Mouse (Mus musculus) gastrocnemius, adult 18-20 months (tissue): Measurements from ENCODE around the gene Dtd1. TPM values are rescaled to one million over a fixed set of nuclear protein-coding genes. Genes with fewer than 3 reads are reported as not detected.

ENCODE experiments used
- DNase-seq: peaks from one replicate; pipeline ENCODE4 v3.0.0; 2021; ENCODE audit warnings: low spot score
- microRNA-seq: library from miRNA; unstranded; fragments of <30 nt; microRNA quantifications from one replicate; pipeline ENCODE4 v1.2.0, GENCODE M21; 2021
- total RNA-seq, 2 experiments: library from RNA; stranded (reverse); gene quantifications; 2 replicates each; pipeline ENCODE4 v1.2.3; 2021

The Dtd1 gene
- total RNA-seq, 2 experiments from 2014 or later = 13.1 to 13.5 TPM

GRCm38 (mm10) chr2:144768375-144769117, 168.8 kb downstream of the Dtd1 start:
- DNase-seq = no peak

DNA sequence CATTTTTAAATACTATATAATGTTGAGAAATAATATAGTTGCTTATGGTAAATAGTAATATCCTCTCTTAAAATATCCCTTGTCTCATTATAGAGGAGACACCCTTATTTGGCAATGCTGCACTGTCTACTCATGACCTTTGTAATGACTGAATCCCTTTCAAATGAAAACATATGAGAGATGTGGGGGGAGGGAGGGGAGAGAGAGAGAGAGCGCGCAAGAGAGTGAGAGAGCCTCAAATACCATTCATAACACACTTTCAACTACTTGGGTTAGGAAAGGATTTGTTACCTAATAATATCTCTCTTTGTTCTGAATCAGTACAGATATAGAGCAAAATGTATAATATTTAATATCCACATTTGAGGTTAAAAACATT, 169.4 kb downstream of the Dtd1 start:
- DNase-seq = no peak

GRCm38 (mm10) chr2:144769556-144769955, 169.9 kb downstream of the Dtd1 start:
- DNase-seq = no peak

GRCm38 (mm10) chr2:144770452-144770941, 170.8 kb downstream of the Dtd1 start:
- no peak for DNase-seq

- no peak for DNase-seq
Measured at GRCm38 (mm10) chr2:144771841-144772240, 172.1 kb downstream of the Dtd1 start.

- DNase-seq = peak; percentile 30
Measured at GRCm38 (mm10) chr2:144774636-144775160, 175.0 kb downstream of the Dtd1 start.

GRCm38 (mm10) chr2:144775626-144776025, 175.9 kb downstream of the Dtd1 start:
- no peak for DNase-seq

DNA sequence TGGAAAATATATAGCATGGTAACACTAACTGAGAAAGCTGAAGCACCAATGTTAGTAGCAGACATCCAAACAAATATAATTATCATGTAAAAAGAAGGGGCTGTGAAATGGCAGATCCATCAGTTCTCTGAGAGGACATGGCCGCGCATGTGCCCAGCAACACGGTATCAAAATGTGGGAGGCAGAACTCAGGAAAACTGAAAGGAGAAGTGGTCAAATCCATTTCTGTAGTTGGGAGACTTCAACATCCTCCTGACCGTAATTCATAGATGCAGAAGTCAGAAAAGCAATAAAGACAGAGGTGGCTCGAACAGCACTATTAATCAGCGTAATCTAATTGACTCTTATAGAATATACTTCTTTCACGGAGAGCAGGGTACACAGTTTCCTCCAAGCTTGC, 179.6 kb downstream of the Dtd1 start:
- DNase-seq = no peak

DNA sequence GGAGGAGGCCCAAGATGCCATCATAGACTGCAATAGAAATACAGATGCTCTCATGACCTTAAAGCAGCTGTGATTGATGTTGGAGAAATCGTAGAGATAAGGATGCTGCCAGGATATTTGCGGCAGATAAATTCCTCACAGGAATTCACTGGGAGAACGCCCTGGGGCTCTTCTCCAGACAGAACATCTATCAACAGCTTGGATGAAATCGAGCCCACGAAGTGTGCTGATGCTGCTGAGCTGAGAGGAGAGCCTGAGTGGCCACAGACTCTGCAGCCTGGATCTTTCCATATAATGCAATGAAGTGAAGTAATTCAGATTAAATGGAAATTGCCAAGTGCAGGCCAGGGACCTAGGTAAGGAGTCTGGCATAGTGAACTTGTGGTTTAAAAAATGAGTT, 181.0 kb downstream of the Dtd1 start:
- no peak for DNase-seq

DNA sequence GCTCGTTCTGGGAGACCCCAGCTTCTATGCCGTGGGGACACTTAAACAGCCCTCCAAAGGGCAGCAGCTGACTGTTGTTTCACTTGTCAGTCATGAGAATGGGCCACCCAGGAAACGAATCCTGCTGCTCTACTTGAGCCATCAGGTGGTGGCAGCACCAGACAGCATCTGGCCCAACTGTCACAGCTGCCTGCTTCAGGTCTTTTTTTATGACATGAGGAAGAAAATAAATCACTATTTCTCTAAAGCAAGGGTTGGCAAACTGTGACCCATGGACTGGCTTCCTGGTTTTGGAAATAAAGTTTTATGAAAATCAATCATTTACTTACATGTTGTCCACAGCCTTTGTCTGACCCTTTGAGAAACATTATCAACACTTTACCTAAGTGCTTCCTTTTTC, 182.2 kb downstream of the Dtd1 start:
- no peak for DNase-seq

DNA sequence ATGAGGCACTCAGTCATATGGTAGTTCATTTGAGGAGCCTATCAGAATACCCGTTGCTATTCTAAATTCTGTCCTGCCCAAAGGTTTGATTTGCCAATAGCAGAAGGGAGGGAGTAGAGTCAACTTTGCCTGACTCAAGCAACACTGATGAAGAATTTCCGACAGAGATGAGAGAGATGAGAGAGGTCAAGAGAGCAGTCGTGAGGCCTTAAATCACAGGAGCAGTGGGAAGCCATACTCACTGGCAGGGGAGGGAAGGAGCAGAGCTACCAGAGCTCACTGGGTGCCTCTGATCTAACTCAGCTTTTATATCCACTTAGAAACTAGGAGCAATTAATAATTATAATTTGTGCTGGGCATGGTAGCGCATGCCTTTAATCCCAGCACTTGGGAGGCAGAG, 182.8 kb downstream of the Dtd1 start:
- DNase-seq = no peak

DNA sequence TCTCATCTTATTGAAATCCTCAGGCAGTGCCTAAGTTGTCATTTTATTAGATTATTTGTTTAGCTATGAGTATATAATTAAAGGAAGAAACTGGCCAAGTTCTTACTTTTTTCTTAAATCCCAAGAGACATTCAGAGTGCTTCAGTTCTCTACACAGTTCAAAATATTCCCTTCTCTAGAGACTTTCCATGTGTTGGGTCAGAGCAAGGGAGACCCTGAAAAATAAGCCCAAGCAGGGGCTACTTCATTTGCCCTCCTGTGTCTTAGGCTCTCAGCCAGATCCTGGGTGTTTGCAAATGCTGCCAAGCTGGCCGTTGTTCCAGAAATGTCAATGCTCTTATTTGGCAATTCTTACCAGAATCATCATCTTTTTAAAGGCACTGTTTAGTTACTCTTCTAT, 183.5 kb downstream of the Dtd1 start:
- DNase-seq = no peak

DNA sequence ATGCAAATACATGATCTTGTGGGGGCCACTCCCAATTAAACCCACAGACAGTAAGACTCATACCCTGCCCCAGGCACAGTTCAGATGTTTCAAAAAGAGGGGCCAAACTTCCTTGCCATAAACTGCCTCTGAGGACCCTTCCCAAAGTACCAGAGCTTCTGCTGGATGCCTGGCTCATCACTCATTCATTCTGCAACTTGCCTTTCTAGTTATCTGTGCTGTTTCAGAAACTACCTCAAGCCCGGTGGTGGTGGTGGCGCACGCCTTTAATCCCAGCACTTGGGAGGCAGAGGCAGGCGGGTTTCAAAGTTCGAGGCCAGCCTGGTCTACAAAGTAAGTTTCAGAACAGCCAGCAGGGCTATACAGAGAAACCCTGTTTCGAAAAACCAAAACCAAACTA, 184.1 kb downstream of the Dtd1 start:
- no peak for DNase-seq

GRCm38 (mm10) chr2:144791671-144792294, 192.1 kb downstream of the Dtd1 start:
- no peak for DNase-seq

GRCm38 (mm10) chr2:144797515-144797914, 197.8 kb downstream of the Dtd1 start:
- DNase-seq = no peak

DNA sequence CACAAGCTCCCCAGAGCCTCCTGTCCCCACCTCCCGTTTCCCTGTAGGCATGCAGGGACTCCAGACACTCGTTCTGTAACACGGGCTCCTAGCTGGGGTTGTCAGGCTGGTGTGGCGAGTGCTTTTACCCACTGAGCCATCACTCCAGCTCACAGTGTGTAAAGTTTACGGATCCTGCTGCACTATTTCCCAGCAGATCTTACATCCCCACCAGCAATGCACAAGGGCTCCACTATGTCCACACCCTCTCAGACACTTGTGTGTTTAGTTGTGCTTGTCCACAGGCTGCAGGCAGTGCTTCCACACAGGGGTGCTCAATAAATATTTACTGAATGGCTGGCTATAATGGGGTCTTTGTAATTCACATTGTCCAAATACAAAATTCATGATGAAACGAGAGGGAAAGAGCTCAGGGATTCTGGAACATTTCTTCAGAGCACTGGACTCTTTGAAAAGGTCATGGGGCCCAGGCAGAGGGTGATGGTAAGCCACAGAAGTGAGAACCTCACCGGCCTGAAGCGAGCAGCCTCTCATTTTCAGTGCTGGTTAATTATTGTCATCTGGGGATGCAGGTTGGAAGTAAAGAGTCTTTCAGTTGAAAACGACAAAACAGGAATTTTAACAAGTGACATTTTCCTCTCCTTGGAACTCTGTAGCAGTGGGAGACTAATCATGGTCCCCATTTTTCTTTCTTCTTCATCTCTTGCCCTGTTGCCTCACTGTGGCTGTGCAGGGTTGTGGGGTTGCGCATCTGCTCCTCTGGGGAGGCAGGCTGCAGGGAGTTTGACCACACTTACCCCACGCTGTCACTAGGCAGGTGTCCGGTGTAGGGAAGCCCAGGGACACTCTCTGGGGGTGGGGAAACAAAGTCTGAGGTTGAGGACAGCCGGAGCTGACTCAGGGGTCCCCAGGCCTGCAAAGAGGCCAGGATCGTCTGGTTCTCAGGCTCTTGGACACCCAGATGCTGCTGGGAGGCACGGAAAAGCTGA, 208.4 kb downstream of the Dtd1 start:
- DNase-seq = no peak

Small RNAs within 50 kb of the gene (microRNA-seq; reads per million reads assigned to microRNA genes)
- not detected for gene Gm24823

Other genes starting within 250 kb of the Dtd1 start
- gene Kat14, start 230.9 kb upstream of the Dtd1 start, total RNA-seq = 10 to 100 TPM; 16.6 to 22.7 TPM
- 1 to 10 TPM; 7.0 to 8.3 TPM for gene Pet117, start 230.9 kb upstream of the Dtd1 start, total RNA-seq
- under 1 TPM; 0.27 to 0.52 TPM for gene Dzank1, start 72.5 kb upstream of the Dtd1 start, total RNA-seq
- 1 to 10 TPM; 9.1 to 9.5 TPM for gene Polr3f, start 72.2 kb upstream of the Dtd1 start, total RNA-seq
- 1 to 10 TPM; 5.9 TPM for gene Rbbp9, start 49.0 kb upstream of the Dtd1 start, total RNA-seq
- gene Sec23b, start 43.7 kb upstream of the Dtd1 start, total RNA-seq = 10 to 100 TPM; 10.5 to 11.8 TPM
- 10 to 100 TPM; 75.6 to 87.0 TPM for gene Smim26, start 5.8 kb upstream of the Dtd1 start, total RNA-seq
- gene Scp2d1, start 223.8 kb downstream of the Dtd1 start, total RNA-seq = not detected